Mouse (Mus musculus) ZHBTc4 (cell line): Measurements from ENCODE around the gene Zfp109.

ENCODE experiments used
- DNase-seq: peaks from one replicate; pipeline ENCODE4 v3.0.0-alpha.2; 2011; ENCODE audit warnings: low read depth, low spot score

Zfp109 gene

GRCm38 (mm10) chr7:24208282-24208886 lies 29.0 kb downstream of the Zfp109 start:
- DNase-seq, result no peak

GRCm38 (mm10) chr7:24207488-24208261 lies 29.7 kb downstream of the Zfp109 start:
- peak; percentile 90 for DNase-seq

- DNase-seq, result peak; percentile 64
Observed at GRCm38 (mm10) chr7:24196961-24197360, 40.4 kb downstream of the Zfp109 start.

GRCm38 (mm10) chr7:24193157-24193556 lies 44.2 kb downstream of the Zfp109 start:
- no peak for DNase-seq

- peak; percentile 51 for DNase-seq
Observed at GRCm38 (mm10) chr7:24191361-24191760, 46.0 kb downstream of the Zfp109 start.

- DNase-seq, result no peak
Observed at GRCm38 (mm10) chr7:24189571-24189944, 47.8 kb downstream of the Zfp109 start.

GRCm38 (mm10) chr7:24188901-24189570 lies 48.3 kb downstream of the Zfp109 start:
- DNase-seq, result no peak

- no peak for DNase-seq
Observed at GRCm38 (mm10) chr7:24187611-24188010, 49.7 kb downstream of the Zfp109 start.
